Mouse (Mus musculus) thymus, postnatal 4 days (tissue): ENCODE measurements around the gene Psmd8.

Experiments
- DNase-seq: peaks from one replicate; pipeline ENCODE4 v3.0.0; 2021

Psmd8 gene

DNA sequence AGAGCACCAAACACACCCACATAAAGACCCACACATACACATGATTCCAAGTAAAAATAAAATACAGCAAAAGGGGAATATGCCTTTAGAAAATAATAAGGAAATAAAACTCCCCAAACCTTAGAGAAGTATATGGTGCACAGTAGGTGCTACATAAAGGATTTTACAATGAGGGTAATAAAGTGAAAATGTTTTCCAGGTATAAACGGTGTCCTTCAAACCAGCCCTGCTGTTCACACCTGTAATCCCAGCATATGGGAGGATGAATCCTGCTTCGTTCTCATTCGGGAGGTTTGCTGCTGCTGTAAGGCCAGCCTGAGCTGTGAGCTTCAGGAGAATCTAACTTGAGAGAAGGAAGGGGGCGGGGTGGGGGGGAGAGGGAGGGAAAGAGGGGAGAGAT, 46.3 kb downstream of the Psmd8 start:
- DNase-seq: no peak

DNA sequence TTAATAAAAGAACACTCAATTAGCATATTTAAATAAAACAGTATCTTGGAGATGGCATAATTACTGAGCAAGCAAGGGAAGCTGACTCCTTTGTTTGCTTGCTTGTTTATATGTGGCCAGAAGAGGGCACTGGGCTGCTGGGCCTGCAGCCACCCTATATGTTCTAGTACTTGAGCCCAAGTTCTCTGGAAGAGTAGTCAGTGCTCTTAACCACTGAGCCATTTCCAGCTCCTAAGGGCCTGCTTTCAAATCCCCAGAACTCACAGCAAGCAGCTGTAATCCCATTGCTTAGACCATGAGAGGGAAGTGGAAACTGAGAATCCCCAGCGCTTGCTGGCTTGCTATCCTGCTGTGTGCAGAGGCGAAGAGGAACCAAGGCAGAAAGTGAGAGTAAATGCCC, 51.8 kb downstream of the Psmd8 start:
- DNase-seq: peak; percentile 45

DNA sequence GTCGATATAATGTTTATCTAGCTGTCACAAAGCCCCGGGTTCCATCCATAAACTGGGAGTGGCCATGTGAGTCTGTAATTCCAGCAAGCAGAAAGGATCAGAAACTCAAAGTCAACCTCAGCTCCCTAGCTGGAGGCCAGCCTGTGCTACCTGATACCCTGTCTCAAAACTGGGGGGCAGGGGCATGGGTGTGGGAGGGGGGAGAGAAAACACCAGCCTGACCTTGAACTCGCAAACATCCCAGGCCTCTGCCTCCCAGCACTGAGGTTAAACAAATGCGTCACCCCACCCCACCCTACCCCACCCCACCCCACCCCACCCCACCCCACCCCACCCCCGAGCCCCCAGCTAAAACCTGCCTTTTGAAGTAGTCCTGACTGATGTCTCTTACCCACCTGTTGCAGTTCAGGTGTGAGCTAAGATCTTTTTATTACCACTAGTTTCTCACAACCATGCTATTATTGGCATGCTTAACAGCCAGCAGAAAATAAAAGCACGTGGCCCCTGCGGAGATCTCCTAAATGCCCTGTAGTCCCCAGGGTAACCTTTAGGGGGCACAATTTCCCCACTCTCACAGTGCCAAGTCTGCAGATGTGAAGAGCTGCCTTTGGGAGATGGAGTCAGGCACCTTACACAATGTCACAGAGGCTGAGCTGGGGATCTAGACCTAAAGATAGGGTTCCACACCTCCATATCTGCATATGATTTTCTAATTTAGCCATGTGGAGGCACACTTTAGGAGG, 54.2 kb downstream of the Psmd8 start:
- DNase-seq: peak; percentile 87

DNA sequence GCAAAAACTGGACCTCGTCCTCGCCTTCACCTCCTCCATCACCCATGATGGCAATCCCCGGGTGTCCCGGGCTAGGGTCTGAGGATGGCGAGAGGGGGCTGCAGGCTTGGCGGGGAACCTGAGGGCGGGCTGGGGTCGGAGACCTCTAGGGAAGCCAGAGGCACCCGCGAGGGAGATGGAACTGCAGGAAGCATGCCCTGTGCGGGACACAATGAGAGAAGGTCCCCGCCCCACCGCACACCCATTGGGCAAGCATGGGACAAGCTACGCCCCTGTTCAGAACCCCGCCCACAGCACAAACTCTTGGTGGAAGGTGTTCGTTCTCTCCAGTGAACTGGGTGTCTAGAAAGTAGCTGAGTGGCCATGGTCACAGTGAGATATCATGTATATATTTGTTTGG, 55.5 kb downstream of the Psmd8 start, which contains the start of gene Ryr1:
Ryr1 (minus strand) TSS at position 210 of the 400 bp plus-strand sequence.
- DNase-seq: peak; percentile 82
